Mouse (Mus musculus): ENCODE measurements at regions not wholly inside any gene's neighbourhood (a gene's known extent, or its start where the extent isn't known, plus 50 kb on each side); places are given as distances from the start of the nearest gene placed in this dataset.

DNA sequence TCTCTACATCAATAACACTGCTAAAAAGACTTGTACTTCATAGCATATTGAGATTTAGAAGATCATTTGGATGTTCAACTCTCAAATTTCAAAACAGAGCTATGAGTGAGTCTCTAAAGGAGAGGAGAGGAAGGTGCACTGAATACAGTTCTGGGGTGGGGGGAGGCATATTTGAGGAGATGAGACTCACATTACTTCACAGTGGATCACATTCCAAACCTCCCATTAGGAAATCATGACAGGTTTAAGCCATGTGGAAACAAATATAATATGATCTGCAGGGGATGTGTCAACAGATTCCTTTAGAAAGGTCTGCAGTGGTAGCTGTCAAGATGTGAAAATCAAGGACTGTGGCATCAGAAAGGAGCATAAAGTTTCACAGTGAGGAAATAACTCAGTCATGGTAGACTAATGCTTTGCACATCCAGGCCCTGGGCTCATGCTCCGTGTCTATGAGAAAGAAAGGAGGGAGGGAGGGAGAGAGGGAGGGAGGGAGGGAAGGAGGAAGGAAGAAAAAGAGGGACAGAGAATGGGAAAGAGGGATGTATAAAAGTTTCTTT is 235.9 kb downstream of the Fam198b start:
- no peak for TF ChIP-seq CTCF (IDR thresholded peaks at IDR 0.05; ENCODE audit: insufficient read depth, low read depth, low read length)
- no peak for TF ChIP-seq POLR2A (IDR thresholded peaks at IDR 0.05; ENCODE audit: insufficient read depth, low read depth, low read length)

Data from olfactory bulb, adult 2 months (tissue).